Mouse (Mus musculus): ENCODE results near the gene Galk1. TPM values are rescaled to one million over a fixed set of nuclear protein-coding genes. Genes with fewer than 3 reads are reported as not detected.
A peak's percentile ranks its signal among the peaks of the same experiment; 100 is the strongest.

The Galk1 gene
- polyA plus RNA-seq, 1 experiment from 2014 or later = 190 TPM

GRCm38 (mm10) chr11:116008411-116008810 lies 4.1 kb downstream of the Galk1 start:
- ATAC-seq (ENCODE audit: low read depth) = no peak
- 82% methylated on average over 11 of the region's 11 CpGs for WGBS
- peaks cover 22% of the 10 kb centered on the region for H3K4me1 ChIP-seq (replicated peaks; ENCODE audit: control insufficient read depth, insufficient read depth, low read length)

GRCm38 (mm10) chr11:116007095-116007850 lies 5.2 kb downstream of the Galk1 start:
- H3K4me2 ChIP-seq (ENCODE audit: low read depth, low read length) = no peak overlapping the region
- H3K27me3 ChIP-seq (ENCODE audit: control insufficient read depth, insufficient read depth, low read depth, low read length) = no peaks in the 10 kb centered on the region
- H3K36me3 ChIP-seq (ENCODE audit: control insufficient read depth, insufficient read depth, low read length) = peaks cover 10% of the 10 kb centered on the region
- peaks cover 16% of the 10 kb centered on the region for H3K4me1 ChIP-seq (replicated peaks; ENCODE audit: control insufficient read depth, insufficient read depth, low read length)
- no peak overlapping the region for H3K9ac ChIP-seq (ENCODE audit: low read length)
- 84% methylated on average over 28 of the region's 28 CpGs for WGBS
- H3K9me3 ChIP-seq (ENCODE audit: control insufficient read depth, low read length) = peaks cover 3% of the 10 kb centered on the region; the same call in 1 of the 2 replicates
- no peak overlapping the region for H3K27ac ChIP-seq (ENCODE audit: low read length)
- no peak for ATAC-seq (ENCODE audit: low read depth)
- no peak overlapping the region for H3K4me3 ChIP-seq (ENCODE audit: low read length)

More at GRCm38 (mm10) chr11:116008411-116008810, 4.1 kb downstream of the Galk1 start:
- H3K9me3 ChIP-seq (ENCODE audit: control insufficient read depth, low read length) = no peaks in the 10 kb centered on the region
- no peak overlapping the region for H3K9ac ChIP-seq (ENCODE audit: low read length)
- no peak overlapping the region for H3K27ac ChIP-seq (ENCODE audit: low read length)
- peaks cover 10% of the 10 kb centered on the region for H3K36me3 ChIP-seq (ENCODE audit: control insufficient read depth, insufficient read depth, low read length)
- no peak overlapping the region for H3K4me2 ChIP-seq (ENCODE audit: low read depth, low read length)
- no peak overlapping the region for H3K4me3 ChIP-seq (ENCODE audit: low read length)
- H3K27me3 ChIP-seq (ENCODE audit: control insufficient read depth, insufficient read depth, low read depth, low read length) = no peaks in the 10 kb centered on the region

GRCm38 (mm10) chr11:116005701-116006419 lies 6.7 kb downstream of the Galk1 start:
- Histone ChIP-seq H3K9ac (ENCODE audit: low read length) (peak overlapping the region; percentile 73), H3K36me3 (ENCODE audit: control insufficient read depth, insufficient read depth, low read length) (peaks cover 10% of the 10 kb centered on the region), H3K27me3 (ENCODE audit: control insufficient read depth, insufficient read depth, low read depth, low read length) (no peaks in the 10 kb centered on the region), H3K27ac (ENCODE audit: low read length) (no peak overlapping the region; the same call in 1 of the 2 replicates), H3K4me2 (ENCODE audit: low read depth, low read length) (peak overlapping the region; percentile 76), H3K4me3 (ENCODE audit: low read length) (peak overlapping the region; percentile 43), H3K4me1 (replicated peaks; ENCODE audit: control insufficient read depth, insufficient read depth, low read length) (peaks cover 13% of the 10 kb centered on the region), H3K9me3 (ENCODE audit: control insufficient read depth, low read length) (peaks cover 3% of the 10 kb centered on the region; the same call in 1 of the 2 replicates)
- WGBS = 67% methylated on average over 9 of the region's 9 CpGs
- no peak for ATAC-seq (ENCODE audit: low read depth)

GRCm38 (mm10) chr11:116004840-116005700 lies 7.4 kb downstream of the Galk1 start:
- ATAC-seq (ENCODE audit: low read depth) = peak; percentile 93
- peaks cover 3% of the 10 kb centered on the region; the same call in 1 of the 2 replicates for H3K27me3 ChIP-seq (ENCODE audit: control insufficient read depth, insufficient read depth, low read depth, low read length)
- peaks cover 3% of the 10 kb centered on the region; the same call in 1 of the 2 replicates for H3K9me3 ChIP-seq (ENCODE audit: control insufficient read depth, low read length)
- H3K27ac ChIP-seq (ENCODE audit: low read length) = peak overlapping the region; percentile 84
- peak overlapping the region; percentile 76 for H3K4me2 ChIP-seq (ENCODE audit: low read depth, low read length)
- H3K9ac ChIP-seq (ENCODE audit: low read length) = peak overlapping the region; percentile 73
- 2% methylated on average over 54 of the region's 54 CpGs for WGBS
- H3K36me3 ChIP-seq (ENCODE audit: control insufficient read depth, insufficient read depth, low read length) = peaks cover 9% of the 10 kb centered on the region
- H3K4me1 ChIP-seq (replicated peaks; ENCODE audit: control insufficient read depth, insufficient read depth, low read length) = peaks cover 13% of the 10 kb centered on the region
- peak overlapping the region; percentile 43 for H3K4me3 ChIP-seq (ENCODE audit: low read length)

DNA sequence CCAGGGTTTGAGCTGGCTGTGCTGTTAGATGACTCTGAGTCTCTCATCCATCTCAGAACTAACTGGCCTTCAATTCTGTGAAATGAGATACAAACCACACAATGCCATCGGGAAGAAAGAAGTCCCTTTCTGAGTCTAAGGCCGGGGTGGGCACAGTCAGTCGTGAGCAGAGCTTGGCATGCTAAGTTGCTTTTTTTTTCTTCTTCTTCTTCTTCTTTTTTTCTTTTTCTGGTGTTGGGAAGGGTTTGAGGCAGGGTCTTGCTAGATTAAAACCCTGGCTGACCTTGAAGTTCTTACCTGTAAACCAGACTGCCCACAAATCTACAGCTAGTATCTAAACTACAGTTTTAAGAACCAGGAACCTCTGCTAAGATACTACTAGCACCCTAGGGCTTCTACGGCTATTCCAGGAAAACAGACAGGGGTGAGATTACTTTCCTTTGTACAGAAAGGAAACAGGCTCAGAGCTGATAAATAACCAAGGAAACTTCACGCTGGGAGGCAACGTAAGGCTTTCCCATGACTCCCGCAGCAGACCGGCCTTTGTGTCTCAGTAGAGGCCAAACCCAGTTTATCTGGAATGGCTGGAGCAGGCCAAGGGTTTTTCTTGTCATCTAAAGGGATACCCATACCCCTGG lies 8.2 kb downstream of the Galk1 start:
- 27% methylated on average over 8 of the region's 8 CpGs for WGBS
- no peak for ATAC-seq (ENCODE audit: low read depth)
- Histone ChIP-seq H3K9me3 (ENCODE audit: control insufficient read depth, low read length) (peaks cover 3% of the 10 kb centered on the region; the same call in 1 of the 2 replicates), H3K4me2 (ENCODE audit: low read depth, low read length) (peak overlapping the region; percentile 76), H3K9ac (ENCODE audit: low read length) (peak overlapping the region; percentile 73), H3K27me3 (ENCODE audit: control insufficient read depth, insufficient read depth, low read depth, low read length) (peaks cover 4% of the 10 kb centered on the region; the same call in 1 of the 2 replicates), H3K36me3 (ENCODE audit: control insufficient read depth, insufficient read depth, low read length) (peaks cover 6% of the 10 kb centered on the region), H3K4me3 (ENCODE audit: low read length) (peak overlapping the region; percentile 43), H3K27ac (ENCODE audit: low read length) (peak overlapping the region; percentile 84), H3K4me1 (replicated peaks; ENCODE audit: control insufficient read depth, insufficient read depth, low read length) (peaks cover 13% of the 10 kb centered on the region)

DNA sequence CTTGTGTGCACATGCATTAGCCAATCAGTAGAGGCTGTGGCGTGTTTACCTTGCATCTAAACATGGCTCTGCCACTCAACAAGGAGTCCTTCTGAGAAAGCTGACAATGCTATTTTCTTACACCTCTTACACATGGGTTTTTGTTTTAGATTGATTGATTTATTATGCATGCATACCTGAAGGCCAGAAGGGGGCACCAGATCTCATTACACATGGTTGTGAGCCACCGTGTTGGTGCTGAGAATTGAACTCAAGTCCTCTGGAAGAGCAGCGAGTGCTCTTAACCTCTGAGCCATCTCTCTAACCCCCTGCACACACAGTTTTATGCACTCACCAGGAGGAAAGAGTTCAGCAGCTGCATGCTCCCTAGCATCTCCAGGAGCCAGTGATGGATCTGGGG lies 9.6 kb downstream of the Galk1 start:
- 76% methylated on average over 3 of the region's 3 CpGs for WGBS
- Histone ChIP-seq H3K4me1 (replicated peaks; ENCODE audit: control insufficient read depth, insufficient read depth, low read length) (peaks cover 13% of the 10 kb centered on the region), H3K36me3 (ENCODE audit: control insufficient read depth, insufficient read depth, low read length) (peaks cover 4% of the 10 kb centered on the region), H3K4me2 (ENCODE audit: low read depth, low read length) (no peak overlapping the region), H3K4me3 (ENCODE audit: low read length) (no peak overlapping the region), H3K9ac (ENCODE audit: low read length) (no peak overlapping the region), H3K27me3 (ENCODE audit: control insufficient read depth, insufficient read depth, low read depth, low read length) (peaks cover 4% of the 10 kb centered on the region; the same call in 1 of the 2 replicates), H3K9me3 (ENCODE audit: control insufficient read depth, low read length) (peaks cover 3% of the 10 kb centered on the region; the same call in 1 of the 2 replicates), H3K27ac (ENCODE audit: low read length) (no peak overlapping the region)
- no peak for ATAC-seq (ENCODE audit: low read depth)

DNA sequence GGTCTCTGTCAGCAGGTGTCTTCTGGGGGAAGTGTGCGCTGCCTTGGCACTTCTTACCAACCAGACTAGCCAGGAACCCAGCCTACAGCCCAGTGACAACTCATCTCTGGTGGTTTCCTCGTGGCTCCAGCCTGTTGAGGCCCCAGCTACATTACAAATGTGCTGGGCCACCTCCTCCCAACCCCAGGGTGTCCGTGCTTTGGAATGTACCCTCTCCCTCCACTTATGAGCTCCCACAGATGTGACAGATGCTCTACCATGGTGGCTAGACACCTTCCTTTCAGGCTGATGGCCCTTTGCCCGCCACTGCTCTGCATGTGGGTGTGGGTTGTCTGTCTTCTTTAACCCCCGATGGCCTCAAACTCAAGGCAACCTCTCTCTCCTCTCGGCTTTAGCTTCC lies 10.8 kb downstream of the Galk1 start:
- Histone ChIP-seq H3K4me3 (ENCODE audit: low read length) (no peak overlapping the region), H3K27me3 (ENCODE audit: control insufficient read depth, insufficient read depth, low read depth, low read length) (peaks cover 4% of the 10 kb centered on the region; the same call in 1 of the 2 replicates), H3K27ac (ENCODE audit: low read length) (no peak overlapping the region), H3K9me3 (ENCODE audit: control insufficient read depth, low read length) (peaks cover 3% of the 10 kb centered on the region; the same call in 1 of the 2 replicates), H3K36me3 (ENCODE audit: control insufficient read depth, insufficient read depth, low read length) (no peaks in the 10 kb centered on the region; the same call in 1 of the 2 replicates), H3K4me1 (replicated peaks; ENCODE audit: control insufficient read depth, insufficient read depth, low read length) (peaks cover 13% of the 10 kb centered on the region), H3K9ac (ENCODE audit: low read length) (no peak overlapping the region), H3K4me2 (ENCODE audit: low read depth, low read length) (no peak overlapping the region)
- no peak for ATAC-seq (ENCODE audit: low read depth)
- WGBS = 61% methylated on average over 6 of the region's 6 CpGs

DNA sequence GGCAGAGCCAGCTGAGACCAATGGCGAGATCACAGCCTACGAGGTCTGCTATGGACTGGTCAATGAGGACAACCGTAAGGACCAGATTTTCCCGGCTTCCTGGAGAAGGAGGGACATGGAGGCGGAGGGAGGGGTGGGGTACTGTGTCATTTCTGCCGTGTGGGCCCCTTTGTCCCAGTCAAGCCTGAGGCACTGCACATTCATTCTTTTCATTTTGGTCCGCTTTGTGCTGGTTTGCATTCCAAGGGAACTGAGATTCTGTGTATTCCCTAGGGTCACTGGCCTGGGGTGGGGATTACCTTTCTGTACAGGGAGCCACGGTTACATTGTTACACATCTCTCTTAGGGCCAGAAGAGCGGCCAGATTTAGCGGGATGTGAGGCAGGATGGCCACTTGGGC lies 11.9 kb downstream of the Galk1 start:
- Histone ChIP-seq H3K36me3 (ENCODE audit: control insufficient read depth, insufficient read depth, low read length) (no peaks in the 10 kb centered on the region), H3K9ac (ENCODE audit: low read length) (no peak overlapping the region), H3K4me3 (ENCODE audit: low read length) (no peak overlapping the region), H3K27me3 (ENCODE audit: control insufficient read depth, insufficient read depth, low read depth, low read length) (peaks cover 4% of the 10 kb centered on the region; the same call in 1 of the 2 replicates), H3K9me3 (ENCODE audit: control insufficient read depth, low read length) (peaks cover 3% of the 10 kb centered on the region; the same call in 1 of the 2 replicates), H3K4me1 (replicated peaks; ENCODE audit: control insufficient read depth, insufficient read depth, low read length) (peaks cover 8% of the 10 kb centered on the region), H3K4me2 (ENCODE audit: low read depth, low read length) (no peak overlapping the region), H3K27ac (ENCODE audit: low read length) (no peak overlapping the region)
- WGBS = 52% methylated on average over 10 of the region's 10 CpGs
- no peak for ATAC-seq (ENCODE audit: low read depth)
